Mouse (Mus musculus) gastrocnemius, adult 8-10 months (tissue): Measurements from ENCODE around the gene Dzip1l. TPM values are rescaled to one million over a fixed set of nuclear protein-coding genes. Genes with fewer than 3 reads are reported as not detected.
"Not testable (repeated sequence)": the region's sequence is repeated elsewhere in the genome, so short reads cannot be mapped to it uniquely, and the experiment has no call there.

Experiments used
- DNase-seq, 2 experiments: peaks; one replicate each; pipeline ENCODE4 v3.0.0; 2022; ENCODE audit warnings: low spot score in 2 of 2
- total RNA-seq, 4 experiments: library from RNA; stranded (reverse); gene quantifications; 2 replicates each; pipeline ENCODE4 v1.2.4; 2022

The Dzip1l gene
- total RNA-seq, result 1 to 10 TPM; 1.1 to 2.1 (median 1.4) TPM

DNA sequence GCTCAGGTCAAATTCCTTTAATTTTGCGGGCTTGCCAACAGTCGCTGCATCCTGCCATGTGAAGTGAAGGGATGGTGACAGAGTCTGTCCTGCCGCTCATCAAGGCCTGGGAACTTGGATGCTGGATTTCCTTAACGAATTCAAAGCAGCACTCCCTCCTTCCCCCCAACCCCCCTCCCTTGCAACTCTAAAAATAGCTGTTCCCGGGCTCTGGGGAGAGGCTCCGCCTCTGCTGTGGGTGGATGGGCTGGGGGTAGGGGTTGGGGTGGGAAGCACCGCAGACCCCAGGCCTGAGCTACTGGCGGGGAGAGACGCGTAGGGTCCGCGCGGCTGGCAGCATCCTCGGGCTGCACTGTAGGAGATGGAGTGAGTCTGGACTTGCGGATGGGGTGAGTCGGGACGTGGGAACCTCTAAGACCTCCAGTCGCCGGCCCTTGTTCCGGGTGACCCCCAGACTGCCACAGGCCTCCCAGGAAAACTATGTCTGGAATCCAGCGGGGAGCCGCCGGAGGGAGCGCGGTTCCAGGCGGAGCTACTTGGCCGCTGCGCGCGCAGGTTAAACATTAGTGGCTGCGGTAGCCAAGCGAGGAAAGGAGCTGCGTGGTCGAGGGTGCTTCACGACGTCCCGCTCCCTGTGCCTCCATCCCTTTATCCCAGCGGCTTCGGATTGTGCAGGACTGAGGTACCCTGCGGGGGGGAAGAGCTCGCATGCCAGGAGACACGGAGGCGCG is at the start of gene Dzip1l:
Dzip1l (plus strand) TSS at position 216 of the 731 bp plus-strand sequence.
- peak; percentile 35 to 47 for DNase-seq

DNA sequence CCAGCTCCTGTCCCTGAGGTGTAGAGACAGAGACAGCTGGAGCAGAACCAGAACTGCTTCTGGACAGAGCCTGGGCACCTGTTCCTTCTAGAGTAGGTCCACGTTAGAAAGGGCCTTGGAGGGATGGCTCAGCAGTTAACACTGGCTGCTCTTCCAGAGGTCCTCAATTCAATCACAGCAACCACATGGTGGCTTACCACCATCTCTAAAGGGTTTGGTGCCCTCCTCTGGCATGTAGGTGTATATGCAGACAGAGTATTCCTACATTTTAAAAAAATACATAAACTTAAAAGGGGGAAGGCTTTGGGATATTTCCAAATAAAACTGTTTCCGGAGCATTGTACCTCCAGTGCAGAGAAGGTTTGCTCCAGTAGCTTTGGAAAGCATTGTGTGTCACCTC is 48.6 kb upstream of the Dzip1l start:
- DNase-seq, result peak in 1 of 2 experiments; percentile 8

- DNase-seq, result no peak
These were observed 41.6 kb upstream of the Dzip1l start for GRCm38 (mm10) chr9:99587505-99588202.

- DNase-seq, result no peak
These were observed 38.2 kb upstream of the Dzip1l start for GRCm38 (mm10) chr9:99591144-99591543.

DNA sequence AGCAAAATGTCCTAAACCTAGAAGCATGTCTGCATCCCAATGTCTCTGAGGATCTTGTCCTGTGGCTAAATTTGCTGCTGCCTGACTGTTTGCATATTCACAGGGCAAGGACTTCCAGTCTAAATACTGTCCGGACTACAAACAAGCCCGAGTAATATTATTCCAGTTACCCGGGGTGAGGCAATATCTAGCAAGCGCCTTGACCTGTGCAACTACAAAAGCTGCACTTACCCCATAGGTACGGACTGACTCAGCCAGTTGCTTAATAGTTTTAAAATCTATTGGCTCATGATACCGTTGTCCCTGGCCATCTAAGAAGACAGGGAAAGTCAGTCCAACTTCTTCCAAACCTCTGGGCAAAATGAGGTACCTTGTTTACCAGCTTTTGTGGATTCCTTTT is 30.2 kb upstream of the Dzip1l start:
- not testable (repeated sequence) for DNase-seq

DNA sequence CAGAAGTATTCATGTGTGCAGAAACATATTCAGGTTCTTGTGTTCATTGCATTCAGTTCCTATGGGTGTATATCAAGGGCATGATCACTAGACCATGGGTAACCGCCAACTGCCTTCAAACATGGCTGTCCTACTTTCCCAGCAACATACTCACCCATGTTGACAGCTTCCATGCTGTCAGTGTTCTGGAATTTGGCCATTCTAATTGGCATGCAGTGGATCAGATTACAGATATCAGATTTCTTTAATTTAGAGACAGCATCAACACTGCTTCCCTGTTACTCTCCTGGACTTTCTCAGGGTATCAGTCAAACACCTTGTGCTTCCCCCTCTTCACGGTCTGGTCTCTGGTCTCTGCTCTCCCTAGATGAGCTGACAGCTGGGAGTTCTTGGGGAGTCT is 25.7 kb upstream of the Dzip1l start:
- no peak for DNase-seq

DNA sequence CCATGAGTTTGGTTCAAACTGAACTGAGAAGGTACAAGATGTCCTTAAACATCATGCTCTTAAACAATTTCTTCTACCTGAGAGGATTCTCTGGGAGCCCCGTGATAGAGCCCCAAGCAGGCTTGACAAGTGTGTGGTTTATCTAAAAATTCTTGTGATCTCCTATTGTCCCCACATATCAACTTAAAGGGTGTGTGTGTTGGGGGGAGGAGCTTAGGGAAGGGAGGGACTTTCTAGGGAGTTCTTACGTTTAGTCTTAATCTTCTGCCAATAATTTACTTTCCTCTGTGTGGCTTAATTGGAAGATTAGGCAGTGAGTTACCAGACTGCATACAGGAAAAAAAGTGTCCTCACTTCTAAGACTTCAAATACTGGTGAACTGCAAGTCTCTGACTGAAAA is 17.1 kb upstream of the Dzip1l start, which contains the start of gene A4gnt:
A4gnt (plus strand) TSS at position 301 of the 400 bp plus-strand sequence.
- DNase-seq, result no peak

GRCm38 (mm10) chr9:99619688-99620087 is 9.6 kb upstream of the Dzip1l start:
- no peak for DNase-seq

DNA sequence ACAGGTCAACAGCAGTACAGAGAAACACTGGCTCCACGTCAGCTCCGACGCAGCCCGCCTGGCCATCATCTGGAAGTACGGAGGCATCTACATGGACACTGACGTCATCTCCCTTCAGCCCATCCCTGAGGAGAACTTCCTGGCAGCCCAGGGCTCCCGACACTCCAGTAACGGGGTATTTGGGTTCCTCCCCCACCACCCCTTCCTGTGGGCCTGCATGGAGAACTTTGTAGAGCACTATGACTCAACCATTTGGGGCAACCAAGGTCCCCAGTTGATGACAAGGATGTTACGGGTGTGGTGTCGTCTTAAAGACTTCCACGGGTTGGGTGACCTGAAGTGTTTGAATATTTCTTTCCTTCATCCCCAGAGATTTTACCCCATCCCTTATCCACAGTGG is 9.1 kb upstream of the Dzip1l start:
- DNase-seq, result no peak

GRCm38 (mm10) chr9:99622034-99622433 is 7.3 kb upstream of the Dzip1l start:
- DNase-seq, result no peak

DNA sequence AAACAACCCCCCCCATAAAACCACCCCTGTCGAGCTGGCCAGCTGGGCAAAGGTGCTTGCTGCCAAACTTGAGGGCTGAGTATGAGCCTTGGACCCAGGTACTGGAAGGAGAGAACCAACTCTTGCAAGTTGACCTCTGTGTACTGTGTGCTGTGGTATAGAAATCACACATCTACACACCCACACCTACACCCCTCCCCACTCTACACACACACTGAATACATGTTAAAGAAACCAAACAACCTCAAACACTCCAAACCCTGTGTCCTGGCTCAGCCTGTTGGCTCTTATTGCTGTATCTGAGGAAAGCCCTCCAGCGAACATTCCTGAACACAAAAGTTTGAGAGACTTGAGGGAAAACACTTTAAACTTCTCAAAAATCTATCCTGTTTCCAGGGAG is 6.3 kb upstream of the Dzip1l start:
- DNase-seq, result no peak

DNA sequence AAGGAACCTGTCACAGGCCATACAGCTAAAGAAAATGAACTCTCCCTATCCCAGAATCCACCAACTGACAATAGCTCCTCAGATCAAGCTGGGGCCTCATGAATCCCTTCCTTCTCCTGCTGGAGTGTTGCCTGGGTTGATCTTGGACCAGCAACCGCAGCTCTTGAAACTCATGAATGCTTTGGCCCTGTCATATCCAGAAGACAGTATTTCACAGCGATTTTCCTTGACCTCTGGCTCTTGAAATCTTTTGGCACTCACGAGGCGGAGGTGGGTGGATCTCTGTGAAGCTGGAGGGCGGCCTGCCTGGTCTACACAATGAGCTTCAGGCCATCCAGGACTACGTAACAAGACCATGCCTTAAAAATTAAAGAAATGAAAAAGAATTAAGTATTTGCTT is 5.2 kb upstream of the Dzip1l start:
- DNase-seq, result no peak

- no peak for DNase-seq
These were observed 715 bp upstream of the Dzip1l start for GRCm38 (mm10) chr9:99628581-99628980.

GRCm38 (mm10) chr9:99630071-99630470 is 775 bp downstream of the Dzip1l start:
- no peak for DNase-seq

- no peak for DNase-seq
These were observed 1.3 kb downstream of the Dzip1l start for GRCm38 (mm10) chr9:99630528-99631125.

- DNase-seq, result no peak
These were observed 2.5 kb downstream of the Dzip1l start for GRCm38 (mm10) chr9:99631781-99632180.

DNA sequence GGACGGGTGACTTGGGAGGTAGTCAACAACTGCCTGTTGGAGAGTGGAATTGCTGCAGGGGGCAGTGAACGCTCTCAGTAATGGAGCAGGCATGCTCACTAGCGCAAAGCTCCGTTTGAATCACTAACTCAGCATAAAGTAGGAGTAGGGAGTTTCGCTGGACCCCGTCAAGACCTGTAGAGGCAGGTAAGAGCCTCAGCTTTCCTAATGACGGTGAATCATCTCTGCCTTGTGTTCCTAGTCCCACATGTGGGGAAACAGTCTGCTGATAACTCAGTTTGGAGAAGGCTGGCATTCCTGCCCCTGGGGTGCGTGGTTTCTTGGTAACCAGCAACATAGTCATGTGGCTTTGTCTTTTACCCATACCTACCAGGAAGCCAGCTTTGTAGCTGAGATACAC is 3.0 kb downstream of the Dzip1l start:
- DNase-seq, result no peak

GRCm38 (mm10) chr9:99636776-99637175 is 7.5 kb downstream of the Dzip1l start:
- DNase-seq, result no peak

- DNase-seq, result no peak
These were observed 7.9 kb downstream of the Dzip1l start for GRCm38 (mm10) chr9:99637227-99637626.

DNA sequence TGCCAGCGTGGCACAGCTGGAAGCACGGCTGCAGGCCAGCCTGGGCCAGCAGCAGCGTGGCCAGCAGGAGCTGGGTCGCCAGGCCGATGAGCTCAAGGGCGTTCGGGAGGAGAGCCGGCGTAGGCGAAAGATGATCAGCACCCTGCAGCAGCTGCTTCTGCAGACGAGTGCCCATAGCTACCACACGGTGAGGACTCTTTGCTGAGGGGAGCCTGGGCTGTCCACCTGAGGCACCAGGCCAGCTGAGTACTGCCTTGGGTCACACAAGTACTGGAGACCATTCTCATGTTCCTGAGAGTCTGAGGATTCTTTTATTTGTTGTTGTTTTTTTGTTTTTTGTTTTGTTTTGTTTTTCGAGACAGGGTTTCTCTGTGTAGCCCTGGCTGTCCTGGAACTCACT is 8.4 kb downstream of the Dzip1l start:
- DNase-seq, result no peak

DNA sequence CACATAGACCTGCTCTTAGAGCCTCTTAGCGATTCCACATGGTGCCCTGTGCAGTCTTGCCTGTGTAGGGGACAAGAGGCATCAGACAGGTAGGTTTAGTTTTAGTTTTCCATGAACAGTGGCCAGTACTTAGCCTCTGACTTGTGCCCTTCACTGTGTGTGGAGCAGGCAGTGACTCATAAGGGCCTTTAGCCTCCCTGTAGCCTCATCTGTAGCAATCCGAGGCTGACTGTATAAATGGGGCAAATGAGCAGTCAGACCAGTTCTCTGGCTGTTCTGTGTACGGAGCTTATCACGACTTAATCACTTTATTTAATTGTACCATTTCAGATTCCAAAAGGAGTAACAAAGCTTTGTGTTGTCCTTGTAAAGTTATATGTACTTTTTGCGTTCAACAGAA is 10.7 kb downstream of the Dzip1l start:
- no peak for DNase-seq

DNA sequence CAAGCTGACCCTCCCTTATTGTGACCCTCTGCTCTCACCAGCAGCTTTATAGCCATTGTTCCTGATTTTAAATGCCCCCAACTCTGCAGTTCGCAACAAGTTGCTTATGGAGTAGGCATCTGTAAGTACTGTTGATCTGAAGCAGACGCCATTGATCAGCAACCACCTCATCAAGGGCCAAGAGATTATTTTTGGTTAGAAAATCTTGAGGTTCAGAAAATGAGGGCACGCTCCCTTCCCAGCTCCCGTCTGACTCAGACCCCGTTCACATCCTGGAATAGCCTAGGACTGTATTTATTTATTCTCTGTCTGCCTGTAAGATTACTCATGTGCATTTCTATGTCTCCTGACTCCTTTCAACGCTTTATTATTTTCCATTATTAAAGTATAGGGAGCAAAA is 16.1 kb downstream of the Dzip1l start:
- no peak for DNase-seq

GRCm38 (mm10) chr9:99646102-99646501 is 16.8 kb downstream of the Dzip1l start:
- DNase-seq, result no peak
